In the genomic region with DNA sequence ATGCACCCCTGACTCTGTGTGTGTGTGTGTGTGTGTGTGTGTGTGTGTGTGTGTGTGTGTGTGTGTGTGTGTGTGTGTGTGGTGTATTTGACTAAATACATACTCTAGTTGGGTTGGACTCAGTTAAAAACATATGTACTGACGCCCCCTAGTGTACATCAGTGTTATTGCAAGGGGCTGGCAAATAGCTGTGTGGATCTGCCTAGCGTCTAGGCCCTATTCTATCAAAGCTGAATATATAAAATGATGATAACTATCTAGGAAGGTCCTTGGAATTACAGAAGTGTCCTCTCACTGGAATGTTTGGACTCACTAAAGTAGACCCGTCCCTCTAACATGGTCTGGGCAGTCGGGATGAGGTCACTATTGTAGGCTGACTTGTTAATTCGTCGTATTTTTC, we compare ENCODE assay signal across 8 mouse cellular contexts. TPM values are rescaled to one million over a fixed set of nuclear protein-coding genes. Genes with fewer than 3 reads are reported as not detected.
A peak's percentile ranks its signal among the peaks of the same experiment; 100 is the strongest.
DNase-seq lines count a peak whose midpoint lies in the region; ATAC-seq lines count a peak whose summit lies in the region.

No protein-coding gene starts in this region.

- no peaks in the 10 kb centered on the region for H3K9me3 ChIP-seq in heart, embryonic 12.5 days (replicated peaks)
- H3K9me3 ChIP-seq in heart, embryonic 10.5 days = no peaks in the 10 kb centered on the region

- 0 out of 2 replicates have a peak, but pooled peaks have one; percentile 42 for ATAC-seq in heart, embryonic 12.5 days (ENCODE audit: insufficient number of reproducible peaks, low FRiP score)

- H3K4me2 ChIP-seq in heart, embryonic 12.5 days = no peak overlapping the region

- H3K36me3 ChIP-seq in heart, embryonic 12.5 days = no peaks in the 10 kb centered on the region
- H3K36me3 ChIP-seq in heart, embryonic 10.5 days = no peaks in the 10 kb centered on the region

- H3K4me1 ChIP-seq in heart, embryonic 12.5 days (replicated peaks) = peaks cover 13% of the 10 kb centered on the region
- H3K4me1 ChIP-seq in heart, embryonic 10.5 days = peaks cover 15% of the 10 kb centered on the region; the same call in 1 of the 2 replicates

- H3K27me3 ChIP-seq in heart, embryonic 12.5 days (replicated peaks) = peaks cover 15% of the 10 kb centered on the region; the same call in 1 of the 2 replicates
- peaks cover 6% of the 10 kb centered on the region; the same call in 1 of the 2 replicates for H3K27me3 ChIP-seq in heart, embryonic 10.5 days (ENCODE audit: insufficient read depth, poor library complexity, severe bottlenecking)

- no peak overlapping the region for H3K27ac ChIP-seq in heart, embryonic 12.5 days (ENCODE audit: poor library complexity, severe bottlenecking)
- no peak overlapping the region for H3K27ac ChIP-seq in heart, embryonic 10.5 days

- no peak overlapping the region for H3K4me3 ChIP-seq in heart, embryonic 12.5 days
- no peak overlapping the region for H3K4me3 ChIP-seq in heart, embryonic 10.5 days

- 53% methylated on average over 6 of the region's 6 CpGs for WGBS in heart, embryonic 12.5 days
- 55% methylated on average over 6 of the region's 6 CpGs for WGBS in heart, embryonic 10.5 days

- DNase-seq in heart, embryonic 10.5 days (ENCODE audit: low spot score) = no peak
- peak; percentile 43 for DNase-seq in adipocyte (ENCODE audit: low spot score)
- peak; percentile 83 for DNase-seq in embryo, embryonic 10.5 days (ENCODE audit: low spot score)
- peak; percentile 75 for DNase-seq in heart, postnatal 4 days
- DNase-seq in layer of hippocampus, postnatal 25 days (ENCODE audit: extremely low spot score in 1 of 2, low spot score in 1 of 2) = peak; percentile 50 to 68
- DNase-seq in lung, postnatal 10 days = peak; percentile 79
- DNase-seq in right cerebral cortex, postnatal 36 days (ENCODE audit: low spot score in 2 of 2) = peak; percentile 37 to 55

- H3K9ac ChIP-seq in heart, embryonic 12.5 days = no peak overlapping the region

RNA-seq across cellular contexts. Expression of a gene that starts 1.6 kb away (rescaled TPM):
- 4.9 and 7.1 TPM in 2 replicates for polyA plus RNA-seq in heart, embryonic 12.5 days (2016; fragmentation: Nextera tagmentation; extraction: Ambion mirVana)
- polyA plus RNA-seq in heart, embryonic 10.5 days (2016; fragmentation: Nextera tagmentation; extraction: Ambion mirVana) = 4.8 and 8.6 TPM in 2 replicates
- 1 to 10 TPM; 5.2 to 5.4 TPM for total RNA-seq in heart, postnatal 4 days (2021)
- total RNA-seq in layer of hippocampus, postnatal 25 days (2021) = 10 to 100 TPM; 27.8 to 34.7 TPM

RNA-seq across cellular contexts. Expression of a gene that starts 59.2 kb away (rescaled TPM):
- 60.1 and 66.2 TPM in 2 replicates for polyA plus RNA-seq in heart, embryonic 12.5 days (2016; fragmentation: Nextera tagmentation; extraction: Ambion mirVana)
- polyA plus RNA-seq in heart, embryonic 10.5 days (2016; fragmentation: Nextera tagmentation; extraction: Ambion mirVana) = 65.4 and 68.7 TPM in 2 replicates
- 10 to 100 TPM; 56.8 to 59.6 TPM for total RNA-seq in heart, postnatal 4 days (2021)
- 100 to 1,000 TPM; 152 to 167 TPM for total RNA-seq in layer of hippocampus, postnatal 25 days (2021)

Comparison
In these comparisons a context has a peak if more than half of its experiments do, and no peak if none do; other contexts are left out.
1. RNA of a gene that starts 1.6 kb away (total RNA-seq): 27.8 to 34.7 TPM in layer of hippocampus, postnatal 25 days; 5.2 to 5.4 TPM in heart, postnatal 4 days; every median in the first group is over 4 times any median in the second.